Mouse (Mus musculus) liver, embryonic 14.5 days (tissue): Measurements from ENCODE around the gene Gsap.
A peak's percentile ranks its signal among the peaks of the same experiment; 100 is the strongest.

ENCODE experiments used
- CTCF ChIP-seq: IDR thresholded peaks from 2 replicates; pipeline ENCODE4 v1.5.1; 2016; ENCODE audit warnings: antibody characterized with exemption, low read depth, control low read depth
- EP300 ChIP-seq: IDR thresholded peaks from 2 replicates; pipeline ENCODE4 v1.6.1; 2016; ENCODE audit warnings: antibody characterized with exemption, low read depth

GRCm38 (mm10) chr5:21141133-21141551, 44.9 kb upstream of the Gsap start:
- peak; percentile 52 for TF ChIP-seq CTCF
- TF ChIP-seq EP300: peak; percentile 64
